Mouse (Mus musculus) ES-CJ7 (cell line): ENCODE data around the gene Slc39a11.

Source experiments
- DNase-seq: peaks from one replicate; pipeline ENCODE4 v3.0.0; 2011; ENCODE audit warnings: low read depth, low spot score

Gene Slc39a11

DNA sequence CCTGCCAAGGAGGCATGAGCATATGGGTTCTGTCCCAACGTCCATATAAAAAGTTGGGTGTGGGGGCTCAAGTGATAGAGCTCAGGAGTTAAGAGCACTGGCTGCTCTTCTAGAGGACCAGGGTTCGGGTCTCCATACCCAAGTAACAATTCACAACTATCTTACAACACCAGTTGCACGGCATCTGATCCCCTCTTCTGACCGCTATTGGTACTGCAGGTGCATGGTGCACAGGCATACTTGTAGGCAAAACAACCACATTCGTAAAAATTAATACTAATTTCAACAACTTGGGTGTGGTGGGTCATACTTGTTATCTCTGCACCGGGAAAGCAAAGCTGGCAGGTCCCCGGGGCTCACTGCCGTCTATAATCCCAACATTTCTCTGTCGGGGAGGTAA lies 240.8 kb downstream of the Slc39a11 start:
- peak; percentile 54 for DNase-seq

DNA sequence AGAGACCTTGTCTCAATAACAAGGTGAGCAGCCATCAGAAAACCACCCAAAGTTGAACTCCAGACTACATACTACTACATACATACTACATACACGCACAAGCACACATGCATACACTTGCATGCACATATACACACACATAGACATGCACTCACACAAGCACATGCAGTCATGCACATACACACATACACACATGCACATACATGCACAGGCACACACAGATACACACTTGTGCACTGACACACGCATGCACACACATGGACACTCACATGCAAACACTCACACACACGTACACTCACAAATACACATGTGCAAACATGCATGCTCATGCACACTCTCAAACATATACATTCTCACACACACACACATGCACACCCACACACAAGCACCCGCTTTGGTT lies 242.4 kb downstream of the Slc39a11 start:
- no peak for DNase-seq

GRCm38 (mm10) chr11:113400868-113401267 lies 249.0 kb downstream of the Slc39a11 start:
- DNase-seq: peak; percentile 43

DNA sequence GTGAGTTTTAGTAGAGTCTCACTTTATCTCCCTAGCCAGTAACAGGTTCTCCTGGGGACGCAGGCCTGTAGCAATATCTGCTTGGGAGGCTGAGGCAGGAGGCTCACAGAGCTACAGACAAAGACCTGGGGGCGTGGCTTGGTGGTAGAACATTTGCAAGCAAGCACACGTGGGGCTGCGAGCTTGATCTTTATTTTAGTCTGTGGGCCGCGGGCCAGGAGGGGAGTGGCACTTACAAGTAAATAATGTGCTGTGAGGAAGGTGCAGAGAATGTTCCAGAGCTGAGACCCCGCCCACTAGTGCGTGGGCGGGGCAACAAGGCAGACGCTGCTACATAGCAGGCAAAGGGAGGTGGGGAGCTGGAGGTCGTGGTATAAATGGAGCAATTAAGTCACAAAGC lies 250.3 kb downstream of the Slc39a11 start:
- DNase-seq: peak; percentile 82

- DNase-seq: no peak
These were observed 252.5 kb downstream of the Slc39a11 start for GRCm38 (mm10) chr11:113397394-113397793.

GRCm38 (mm10) chr11:113393366-113394150 lies 256.3 kb downstream of the Slc39a11 start:
- DNase-seq: no peak

- no peak for DNase-seq
These were observed 258.2 kb downstream of the Slc39a11 start for GRCm38 (mm10) chr11:113391664-113392063.

GRCm38 (mm10) chr11:113389637-113390036 lies 260.2 kb downstream of the Slc39a11 start:
- peak; percentile 62 for DNase-seq

DNA sequence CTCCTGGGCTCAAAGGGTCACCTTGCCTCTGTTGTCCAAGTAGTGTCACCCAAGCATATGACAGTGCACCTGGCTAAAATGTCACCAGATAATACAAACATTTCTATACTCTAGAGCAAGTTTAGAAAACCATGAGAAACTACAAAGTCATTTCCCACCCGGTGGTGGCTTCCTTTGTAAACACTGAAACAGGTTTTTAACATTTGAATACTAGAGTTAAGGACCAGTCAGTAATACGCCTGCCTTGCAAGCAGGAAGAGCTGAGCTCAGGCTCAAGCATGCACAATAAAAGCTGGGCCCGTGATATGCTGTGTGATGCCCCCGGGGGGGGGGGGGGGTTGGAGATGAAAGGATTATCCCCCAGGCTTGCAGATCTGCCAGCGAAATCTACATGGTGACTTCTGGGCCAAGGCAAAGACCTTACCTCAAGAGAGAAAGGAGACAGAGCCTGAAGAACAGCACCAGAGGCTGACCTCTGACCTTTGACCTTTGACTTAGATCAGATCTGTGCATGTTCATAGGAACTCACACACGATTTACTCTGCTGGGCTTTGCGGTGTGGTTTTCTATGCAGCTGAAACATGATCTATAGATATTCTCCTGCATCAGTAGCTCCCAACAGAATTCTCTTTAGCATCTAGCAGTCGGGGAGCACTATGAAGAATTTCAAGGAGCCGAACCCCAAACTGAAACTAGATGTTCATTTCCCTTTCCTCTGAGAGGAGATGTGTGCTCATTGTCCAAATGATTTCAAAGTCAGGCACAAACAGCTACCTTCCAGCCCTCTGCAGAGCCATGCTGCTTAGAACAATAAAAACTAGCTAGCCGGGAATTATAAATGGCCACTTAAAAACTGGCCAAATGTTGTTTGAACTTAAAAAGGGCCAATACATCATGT lies 267.0 kb downstream of the Slc39a11 start:
- DNase-seq: peak; percentile 74

- no peak for DNase-seq
These were observed 268.3 kb downstream of the Slc39a11 start for GRCm38 (mm10) chr11:113381550-113381949.

DNA sequence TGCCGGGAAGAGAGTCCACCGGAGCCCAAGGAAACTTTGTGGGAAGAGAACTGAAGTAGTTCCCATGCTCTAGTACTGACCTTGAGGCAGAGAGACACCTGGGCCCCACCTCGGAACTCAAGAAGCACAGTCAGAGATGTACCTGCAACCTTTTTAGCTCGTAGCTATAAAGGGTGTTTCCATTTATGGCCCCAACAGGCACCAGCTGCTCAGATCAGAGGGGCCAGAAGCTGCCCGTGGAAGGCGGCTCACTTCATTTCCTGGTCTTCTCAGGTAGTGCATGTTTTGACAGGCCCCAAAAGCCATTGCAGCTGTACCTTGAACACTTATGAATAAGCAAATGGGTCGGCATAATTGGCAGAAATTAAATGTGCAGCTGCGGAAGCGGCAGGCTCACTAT lies 271.0 kb downstream of the Slc39a11 start:
- DNase-seq: no peak

DNA sequence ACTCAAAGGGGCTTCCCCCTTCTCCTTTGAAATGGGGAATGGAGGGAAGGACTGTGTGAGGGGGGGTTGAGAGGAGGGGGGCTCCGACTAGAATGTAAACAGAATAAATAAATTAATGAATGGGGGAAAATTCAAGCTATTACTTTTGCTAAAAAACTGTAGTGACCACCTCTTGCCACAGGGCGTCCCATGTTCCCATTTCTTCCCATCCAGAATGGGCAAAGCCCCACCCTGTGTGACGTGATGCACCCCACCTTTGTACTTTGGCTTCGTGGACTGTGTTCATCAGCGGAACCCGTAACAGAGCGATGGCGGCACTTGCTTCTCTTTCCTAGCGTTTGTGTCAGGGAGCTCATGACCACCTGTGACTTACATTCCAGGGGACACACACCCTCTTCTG lies 273.8 kb downstream of the Slc39a11 start:
- DNase-seq: no peak

DNA sequence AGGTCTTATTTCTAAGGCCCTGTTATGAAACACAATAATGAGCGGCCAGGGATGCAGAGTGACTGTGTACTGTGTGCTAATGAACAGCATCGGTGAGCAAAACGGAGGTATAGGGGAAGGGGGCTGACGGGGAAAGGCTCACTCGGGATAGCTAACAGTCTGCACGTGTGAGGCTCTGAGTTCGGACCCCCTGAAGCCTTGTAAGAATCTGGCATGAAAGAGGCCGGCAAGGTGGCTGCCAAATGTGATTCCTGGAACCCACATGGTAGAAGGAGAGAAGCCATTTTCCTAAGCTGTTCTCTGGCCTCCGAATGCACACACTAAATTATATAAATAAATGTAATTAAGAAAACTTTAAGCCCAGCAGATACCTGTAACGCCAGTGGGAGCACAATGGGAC lies 276.0 kb downstream of the Slc39a11 start:
- no peak for DNase-seq

GRCm38 (mm10) chr11:113373331-113373730 lies 276.5 kb downstream of the Slc39a11 start:
- no peak for DNase-seq

DNA sequence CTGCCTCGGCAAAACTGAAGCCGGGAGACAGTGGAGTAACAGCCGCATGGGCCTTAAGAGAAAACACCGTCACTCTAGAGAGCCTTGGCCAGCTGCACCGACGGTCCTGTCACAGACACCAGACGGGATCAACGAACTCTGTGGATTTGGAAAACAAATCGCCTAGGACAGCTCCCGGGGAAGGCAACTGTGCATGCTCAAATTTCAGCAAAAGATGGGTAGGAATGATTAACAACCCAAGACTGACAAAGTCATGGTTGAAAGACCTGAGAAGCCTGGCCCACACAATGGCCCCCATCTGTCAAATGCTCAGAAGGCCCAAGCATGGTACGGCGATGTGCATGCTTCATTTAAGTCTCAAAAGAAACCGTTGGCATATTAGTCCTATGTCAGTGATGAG lies 281.8 kb downstream of the Slc39a11 start:
- no peak for DNase-seq

DNA sequence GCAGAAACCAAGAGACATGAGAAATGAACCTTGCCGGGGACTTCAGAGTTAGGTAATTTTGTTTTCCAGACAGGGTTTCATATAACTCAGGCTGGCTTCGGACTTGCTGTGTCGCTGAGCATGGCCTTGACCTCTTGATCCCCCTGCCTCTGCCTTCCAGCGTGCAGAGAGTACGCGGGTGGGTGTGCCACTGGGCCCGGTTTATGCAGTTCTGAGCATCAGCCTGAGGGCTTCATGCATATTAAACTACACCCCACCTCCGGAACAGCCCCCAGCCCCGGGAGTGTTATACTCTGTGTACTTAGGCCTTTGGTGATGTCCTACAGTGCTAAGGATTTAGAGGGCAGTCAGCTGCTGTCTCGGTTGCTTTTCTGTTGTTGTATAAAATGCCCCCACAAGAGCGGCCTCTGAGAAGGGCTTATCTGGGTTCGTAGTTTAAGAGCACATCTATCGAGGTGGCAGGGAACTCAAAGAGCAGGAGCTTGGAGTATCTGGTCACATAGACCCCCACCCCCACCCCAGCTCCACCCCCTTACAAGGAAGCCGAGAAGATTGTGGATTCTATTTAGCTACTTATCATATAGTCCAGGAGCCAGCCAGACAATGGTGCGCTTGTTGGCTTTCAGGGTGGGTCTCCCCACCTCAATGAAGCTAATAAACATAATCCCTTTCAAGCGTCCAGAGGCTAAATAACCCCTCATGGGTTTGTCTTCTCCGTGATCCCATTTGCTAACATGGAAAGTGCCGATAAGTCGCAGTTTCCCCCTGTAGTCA lies 283.4 kb downstream of the Slc39a11 start:
- DNase-seq: no peak

DNA sequence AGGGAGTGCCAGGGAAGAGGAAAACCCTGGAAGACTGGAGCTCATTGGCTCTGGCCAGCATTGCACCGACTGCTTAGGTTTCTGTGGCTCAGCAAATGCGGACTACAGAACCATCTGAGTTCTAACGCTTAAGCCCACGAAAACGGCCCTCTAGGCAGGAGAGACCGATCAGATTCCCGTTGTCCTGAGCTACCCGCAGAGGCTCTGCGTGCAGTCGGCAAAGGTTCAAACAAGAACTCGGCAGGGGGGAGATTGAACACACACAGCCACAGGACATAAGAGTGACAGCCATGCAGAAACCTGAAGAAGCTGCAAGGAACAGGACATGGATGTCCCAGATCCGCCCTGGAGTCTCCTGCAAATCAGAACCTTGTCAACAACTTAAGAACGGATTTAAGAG lies 286.1 kb downstream of the Slc39a11 start:
- DNase-seq: no peak

DNA sequence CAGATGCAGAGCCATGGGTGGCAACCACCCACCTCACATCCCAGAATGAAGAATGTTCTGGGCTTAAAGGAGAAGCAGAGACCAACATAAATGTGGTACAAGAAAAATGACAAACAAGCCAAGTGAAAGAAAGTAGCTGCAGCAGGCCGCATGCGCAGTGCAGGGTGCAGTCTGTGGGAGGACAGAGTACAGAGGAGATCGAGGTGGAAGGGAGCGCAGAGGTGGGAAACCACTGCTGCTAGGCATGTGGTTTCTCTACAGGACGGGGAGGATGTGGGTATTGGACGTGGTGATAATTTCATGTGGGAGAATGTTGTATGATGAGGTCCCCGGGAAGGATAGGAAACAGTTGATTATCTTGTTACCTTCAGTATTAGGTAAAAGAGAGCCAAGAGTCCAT lies 287.3 kb downstream of the Slc39a11 start:
- DNase-seq: no peak

GRCm38 (mm10) chr11:113360049-113360835 lies 289.6 kb downstream of the Slc39a11 start:
- DNase-seq: no peak

DNA sequence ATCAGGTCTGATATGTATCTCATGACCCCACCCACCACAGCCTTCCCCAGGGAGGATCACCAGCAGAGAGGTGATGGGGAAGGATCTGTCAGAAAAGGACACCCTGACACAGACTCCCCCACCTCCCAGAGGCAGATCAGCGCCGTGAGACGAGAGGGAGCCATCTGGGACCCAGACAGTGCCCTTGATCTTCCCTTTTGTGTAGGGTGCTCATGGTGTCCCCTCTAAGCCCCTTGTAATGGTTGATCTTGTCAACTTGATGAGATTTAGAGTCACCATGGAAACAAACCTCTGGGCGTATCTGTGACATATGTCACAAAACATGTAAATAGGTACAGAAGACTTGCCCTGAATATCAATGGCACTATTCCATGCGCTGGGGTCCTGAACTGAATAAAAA lies 293.9 kb downstream of the Slc39a11 start:
- DNase-seq: no peak
